Mouse (Mus musculus) bone marrow macrophage, adult 2 months (primary cell): Measurements from ENCODE around the gene Zc2hc1c.

Experiments
- CTCF ChIP-seq: IDR thresholded peaks from 2 replicates; pipeline ENCODE4 v1.5.1; 2012; ENCODE audit warnings: low read depth, mild to moderate bottlenecking, low read length, moderate library complexity
- POLR2A ChIP-seq: IDR thresholded peaks from 2 replicates; pipeline ENCODE4 v1.6.1; 2012; ENCODE audit warnings: mild to moderate bottlenecking, low read depth, low read length, borderline replicate concordance

GRCm38 (mm10) chr12:85345559-85345958 is 57.2 kb downstream of the Zc2hc1c start:
- no peak for TF ChIP-seq POLR2A
- no peak for TF ChIP-seq CTCF
